Mouse (Mus musculus) gastrocnemius, adult 8-10 months (tissue): ENCODE measurements around the gene Ankrd35. TPM values are rescaled to one million over a fixed set of nuclear protein-coding genes. Genes with fewer than 3 reads are reported as not detected.

Source experiments
- total RNA-seq, 4 experiments: library from RNA; stranded (reverse); gene quantifications; 2 replicates each; pipeline ENCODE4 v1.2.4; 2022

Gene Ankrd35
- total RNA-seq, 4 experiments from 2014 or later: 0.24 to 0.48 (median 0.40) TPM

Other genes with a start within 250 kb of the Ankrd35 start
- not detected for gene BC107364, start 217.8 kb upstream of the Ankrd35 start, total RNA-seq
- 100 to 1,000 TPM; 562 to 917 (median 709) TPM for gene Hfe2, start 145.0 kb upstream of the Ankrd35 start, total RNA-seq
- gene Txnip, start 112.2 kb upstream of the Ankrd35 start, total RNA-seq: 100 to 1,000 TPM; 365 to 573 (median 474) TPM
- 1 to 10 TPM in 3 of 4 experiments, not detected in 1; 1.2 to 1.5 (median 1.2) TPM for gene Gm16253, start 93.1 kb upstream of the Ankrd35 start, total RNA-seq
- gene Polr3gl, start 76.0 kb upstream of the Ankrd35 start, total RNA-seq: 10 to 100 TPM; 39.8 to 59.8 (median 51.8) TPM
- 1 to 10 TPM in 2 of 4 experiments, under 1 TPM in 2; 0.64 to 1.6 (median 1.1) TPM for gene Ankrd34a, start 73.5 kb upstream of the Ankrd35 start, total RNA-seq
- gene Lix1l, start 69.0 kb upstream of the Ankrd35 start, total RNA-seq: 1 to 10 TPM; 3.5 to 6.8 (median 4.4) TPM
- 10 to 100 TPM; 17.0 to 25.1 (median 22.7) TPM for gene Rbm8a, start 40.2 kb upstream of the Ankrd35 start, total RNA-seq
- gene Pex11b, start 34.8 kb upstream of the Ankrd35 start, total RNA-seq: 10 to 100 TPM; 23.3 to 31.3 (median 28.0) TPM
- gene Gm42957, start 34.7 kb upstream of the Ankrd35 start, total RNA-seq: not detected
- gene Itga10, start 24.5 kb upstream of the Ankrd35 start, total RNA-seq: under 1 TPM; 0.31 to 0.56 (median 0.40) TPM
- 1 to 10 TPM; 4.9 to 7.4 (median 6.0) TPM for gene Pias3, start 26.3 kb downstream of the Ankrd35 start, total RNA-seq
- gene Nudt17, start 38.4 kb downstream of the Ankrd35 start, total RNA-seq: under 1 TPM; 0.39 to 0.68 (median 0.54) TPM
- 10 to 100 TPM; 24.4 to 27.5 (median 26.3) TPM for gene Polr3c, start 57.5 kb downstream of the Ankrd35 start, total RNA-seq
- 10 to 100 TPM; 58.9 to 79.6 (median 70.5) TPM for gene Rnf115, start 57.5 kb downstream of the Ankrd35 start, total RNA-seq
- not detected for gene Pdzk1, start 159.2 kb downstream of the Ankrd35 start, total RNA-seq
- gene Cd160, start 159.2 kb downstream of the Ankrd35 start, total RNA-seq: not detected
- gene Gja5, start 234.6 kb downstream of the Ankrd35 start, total RNA-seq: 1 to 10 TPM in 3 of 4 experiments, under 1 TPM in 1; 0.83 to 2.9 (median 1.5) TPM
- gene Gpr89, start 235.2 kb downstream of the Ankrd35 start, total RNA-seq: 10 to 100 TPM; 19.9 to 23.1 (median 21.4) TPM